Mouse (Mus musculus) lung, postnatal 0 days (tissue): ENCODE data around the gene Rex1bd.

Experiments
- CTCF ChIP-seq: IDR thresholded peaks from 2 replicates; pipeline ENCODE4 v1.5.1; 2016; ENCODE audit warnings: antibody characterized with exemption, mild to moderate bottlenecking
- EP300 ChIP-seq: IDR thresholded peaks from 2 replicates; pipeline ENCODE4 v1.6.1; 2016; ENCODE audit warnings: antibody characterized with exemption, mild to moderate bottlenecking, control low read depth

DNA sequence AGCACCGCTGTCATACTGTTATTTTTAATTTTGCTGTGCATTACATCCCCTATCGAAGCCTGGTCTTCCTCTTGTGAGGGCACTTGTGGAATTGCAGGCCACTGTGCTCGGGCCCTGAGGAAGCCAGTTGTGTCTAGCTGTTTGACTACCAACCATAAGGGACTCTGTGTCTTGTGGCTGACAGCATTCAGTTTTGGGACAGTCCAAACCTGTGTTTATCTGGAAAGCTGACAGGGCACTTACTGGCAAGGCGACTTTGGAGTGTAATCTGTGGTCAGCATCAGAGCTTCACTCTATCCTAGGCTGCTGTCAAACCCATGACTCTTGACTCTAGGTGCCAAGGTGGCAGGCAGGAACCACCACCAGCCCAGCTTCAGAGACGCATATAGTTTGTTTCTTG lies 34.5 kb upstream of the Rex1bd start:
- no peak for TF ChIP-seq CTCF
- TF ChIP-seq EP300 = no peak
